Mouse (Mus musculus): Measurements from ENCODE around the gene Cnot11. TPM values are rescaled to one million over a fixed set of nuclear protein-coding genes. Genes with fewer than 3 reads are reported as not detected.

The Cnot11 gene
- polyA plus RNA-seq, 1 experiment from 2014 or later = 29.0 TPM

DNA sequence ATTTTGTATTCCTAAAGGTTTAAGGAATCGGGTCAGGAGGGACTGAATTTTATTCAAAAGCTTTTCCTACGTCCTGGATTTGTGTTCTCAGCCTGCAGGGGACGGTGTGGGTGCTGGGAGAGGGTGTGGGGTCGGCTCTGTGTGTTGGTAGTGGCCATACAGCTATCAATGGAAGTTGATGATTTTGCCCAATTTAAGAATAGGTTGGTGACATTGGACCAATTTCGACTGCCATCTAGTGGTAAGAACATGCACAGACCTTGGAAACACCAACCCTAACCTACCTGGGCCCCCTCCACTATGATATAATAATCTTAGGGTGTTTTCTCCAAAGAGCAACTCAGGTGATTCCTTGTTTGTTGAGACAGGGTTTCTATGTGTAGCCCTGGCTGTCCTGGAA is 12.3 kb upstream of the Cnot11 start:
- Histone ChIP-seq H3K4me1 (ENCODE audit: insufficient read depth) (no peaks in the 10 kb centered on the region), H3K9ac (no peak overlapping the region), H3K27ac (ENCODE audit: low read depth) (no peak overlapping the region), H3K36me3 (ENCODE audit: insufficient read depth) (no peaks in the 10 kb centered on the region), H3K9me3 (ENCODE audit: low read depth, low read length) (no peaks in the 10 kb centered on the region), H3K4me2 (no peak overlapping the region), H3K4me3 (ENCODE audit: low read depth, low read length) (no peak overlapping the region), H3K27me3 (ENCODE audit: insufficient read depth, low read length) (no peaks in the 10 kb centered on the region)
- 26% methylated on average over 5 of the region's 5 CpGs for WGBS
- no peak for ATAC-seq (ENCODE audit: insufficient read depth)
- peak; percentile 79 for TF ChIP-seq CTCF (IDR thresholded peaks at IDR 0.05; ENCODE audit: low read depth)
- peak; percentile 77 for DNase-seq

DNA sequence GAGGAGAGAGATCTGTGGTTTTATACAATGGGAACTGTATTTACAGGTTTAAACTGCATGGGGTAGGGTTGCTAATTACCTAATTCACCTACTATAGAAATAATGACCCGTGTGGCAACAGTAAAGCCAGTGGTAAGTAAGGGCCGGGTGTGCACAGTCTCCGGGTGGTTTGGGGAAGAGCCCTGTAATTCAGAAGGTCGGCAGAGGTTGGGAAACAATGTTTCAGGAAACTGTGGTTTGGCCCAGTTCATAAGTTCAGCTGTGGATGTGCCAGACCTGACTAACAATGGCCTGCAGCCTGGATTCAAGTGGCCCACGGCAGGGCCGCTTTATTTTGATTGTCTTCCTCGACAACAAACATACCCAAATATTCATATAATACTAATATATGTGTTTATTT is 9.0 kb upstream of the Cnot11 start:
- 73% methylated on average over 7 of the region's 7 CpGs for WGBS
- Histone ChIP-seq H3K36me3 (ENCODE audit: insufficient read depth) (no peaks in the 10 kb centered on the region), H3K4me3 (ENCODE audit: low read depth, low read length) (no peak overlapping the region), H3K4me1 (ENCODE audit: insufficient read depth) (no peaks in the 10 kb centered on the region), H3K9ac (no peak overlapping the region), H3K27ac (ENCODE audit: low read depth) (no peak overlapping the region), H3K4me2 (no peak overlapping the region), H3K27me3 (ENCODE audit: insufficient read depth, low read length) (no peaks in the 10 kb centered on the region), H3K9me3 (ENCODE audit: low read depth, low read length) (no peaks in the 10 kb centered on the region)
- no peak for TF ChIP-seq CTCF (IDR thresholded peaks at IDR 0.05; ENCODE audit: low read depth)
- DNase-seq = no peak
- ATAC-seq (ENCODE audit: insufficient read depth) = no peak

DNA sequence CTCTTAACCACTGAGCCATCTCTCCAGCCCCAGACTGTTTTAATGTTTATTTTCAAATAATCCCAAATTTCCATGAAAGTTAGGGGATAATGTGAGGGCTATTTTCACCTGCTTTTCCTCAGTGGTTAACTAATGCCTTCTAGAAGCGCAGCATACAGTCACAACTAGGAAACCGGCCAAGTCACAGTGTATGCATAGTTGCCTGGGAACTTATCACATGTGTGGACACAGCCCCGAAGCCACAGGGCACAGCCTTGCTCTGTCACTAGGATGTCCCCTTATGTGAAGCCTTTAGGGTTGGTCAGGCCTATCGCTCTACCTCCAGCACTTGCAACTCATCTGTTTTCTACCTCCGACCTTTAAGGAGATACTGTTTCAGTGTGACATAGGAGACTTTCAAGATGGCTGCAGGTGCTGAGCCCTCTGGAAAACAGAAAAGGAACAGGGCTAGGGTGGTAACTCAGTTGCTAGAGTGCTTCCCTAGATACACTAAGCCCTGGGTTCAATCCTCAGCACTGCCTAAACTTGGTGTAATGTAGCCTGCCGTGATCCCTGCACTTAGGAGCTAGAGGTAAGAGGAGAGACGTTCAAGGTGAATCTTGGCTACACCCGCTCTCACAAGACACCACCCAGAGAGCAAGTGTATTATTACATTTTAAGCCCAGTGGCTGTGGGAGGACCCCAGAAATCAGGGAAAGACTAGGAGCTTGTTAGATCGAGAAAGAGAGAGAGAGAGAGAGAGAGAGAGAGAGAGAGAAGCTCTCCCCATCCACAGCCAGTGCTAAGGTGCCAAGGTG is 8.2 kb upstream of the Cnot11 start:
- TF ChIP-seq CTCF (IDR thresholded peaks at IDR 0.05; ENCODE audit: low read depth) = no peak
- no peaks in the 10 kb centered on the region for H3K4me1 ChIP-seq (ENCODE audit: insufficient read depth)
- DNase-seq = no peak
- H3K9me3 ChIP-seq (ENCODE audit: low read depth, low read length) = no peaks in the 10 kb centered on the region
- no peak overlapping the region for H3K4me3 ChIP-seq (ENCODE audit: low read depth, low read length)
- no peak for ATAC-seq (ENCODE audit: insufficient read depth)
- no peaks in the 10 kb centered on the region for H3K36me3 ChIP-seq (ENCODE audit: insufficient read depth)
- 77% methylated on average over 9 of the region's 9 CpGs for WGBS
- no peak overlapping the region for H3K4me2 ChIP-seq
- no peak overlapping the region for H3K9ac ChIP-seq
- no peak overlapping the region for H3K27ac ChIP-seq (ENCODE audit: low read depth)
- no peaks in the 10 kb centered on the region for H3K27me3 ChIP-seq (ENCODE audit: insufficient read depth, low read length)

DNA sequence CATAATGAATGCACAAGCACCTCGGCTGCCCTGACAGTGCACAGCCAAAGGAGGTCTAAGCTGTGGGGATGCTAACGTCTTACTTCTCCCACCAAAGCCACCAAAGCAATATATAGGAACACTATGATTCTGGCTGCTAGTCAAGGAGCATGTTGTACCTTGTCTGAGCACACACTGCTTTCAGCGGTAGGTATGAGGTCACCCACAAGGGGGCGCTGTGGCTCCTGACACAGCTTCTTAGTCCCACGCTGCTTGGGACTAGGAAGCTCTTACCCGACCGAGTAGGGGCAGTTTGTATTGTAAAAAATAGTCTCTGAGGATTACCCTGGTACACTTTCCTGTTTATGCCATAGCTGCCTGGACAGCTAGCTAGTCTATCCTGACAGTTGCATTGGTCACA is 7.4 kb upstream of the Cnot11 start:
- ATAC-seq (ENCODE audit: insufficient read depth) (peak; percentile 19; the same call in 1 of the 2 replicates), DNase-seq (peak; percentile 87)
- Histone ChIP-seq H3K27ac (ENCODE audit: low read depth) (no peak overlapping the region), H3K9me3 (ENCODE audit: low read depth, low read length) (no peaks in the 10 kb centered on the region), H3K4me2 (no peak overlapping the region), H3K4me3 (ENCODE audit: low read depth, low read length) (no peak overlapping the region), H3K4me1 (ENCODE audit: insufficient read depth) (no peaks in the 10 kb centered on the region), H3K9ac (no peak overlapping the region), H3K27me3 (ENCODE audit: insufficient read depth, low read length) (no peaks in the 10 kb centered on the region), H3K36me3 (ENCODE audit: insufficient read depth) (no peaks in the 10 kb centered on the region)
- peak; percentile 85 for TF ChIP-seq CTCF (IDR thresholded peaks at IDR 0.05; ENCODE audit: low read depth)
- 8% methylated on average over 7 of the region's 7 CpGs for WGBS

DNA sequence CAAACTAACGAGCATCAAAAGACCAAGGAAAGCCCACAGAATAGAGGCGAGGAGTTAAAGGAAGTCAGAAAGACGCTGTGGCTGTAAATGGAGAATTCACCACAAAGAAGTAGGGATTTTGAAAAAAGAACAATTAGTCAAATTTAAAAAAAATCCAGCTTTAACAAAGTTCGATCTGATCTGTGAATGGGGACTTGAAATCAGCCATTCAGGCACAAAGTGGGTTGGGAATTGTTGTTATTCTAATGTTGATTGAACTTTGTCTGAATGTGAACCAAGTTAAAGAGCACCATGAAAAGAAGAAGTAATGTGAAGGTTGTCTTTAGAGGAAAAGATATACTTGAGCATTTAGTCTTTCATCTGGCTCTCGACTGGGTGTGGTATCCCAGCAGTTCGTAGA is 6.5 kb upstream of the Cnot11 start:
- WGBS = 73% methylated on average over 6 of the region's 6 CpGs
- TF ChIP-seq CTCF (IDR thresholded peaks at IDR 0.05; ENCODE audit: low read depth) = no peak
- Histone ChIP-seq H3K4me1 (ENCODE audit: insufficient read depth) (no peaks in the 10 kb centered on the region), H3K27ac (ENCODE audit: low read depth) (no peak overlapping the region), H3K4me2 (no peak overlapping the region), H3K9ac (no peak overlapping the region), H3K36me3 (ENCODE audit: insufficient read depth) (no peaks in the 10 kb centered on the region), H3K9me3 (ENCODE audit: low read depth, low read length) (no peaks in the 10 kb centered on the region), H3K27me3 (ENCODE audit: insufficient read depth, low read length) (no peaks in the 10 kb centered on the region), H3K4me3 (ENCODE audit: low read depth, low read length) (no peak overlapping the region)
- DNase-seq (no peak), ATAC-seq (ENCODE audit: insufficient read depth) (no peak)

DNA sequence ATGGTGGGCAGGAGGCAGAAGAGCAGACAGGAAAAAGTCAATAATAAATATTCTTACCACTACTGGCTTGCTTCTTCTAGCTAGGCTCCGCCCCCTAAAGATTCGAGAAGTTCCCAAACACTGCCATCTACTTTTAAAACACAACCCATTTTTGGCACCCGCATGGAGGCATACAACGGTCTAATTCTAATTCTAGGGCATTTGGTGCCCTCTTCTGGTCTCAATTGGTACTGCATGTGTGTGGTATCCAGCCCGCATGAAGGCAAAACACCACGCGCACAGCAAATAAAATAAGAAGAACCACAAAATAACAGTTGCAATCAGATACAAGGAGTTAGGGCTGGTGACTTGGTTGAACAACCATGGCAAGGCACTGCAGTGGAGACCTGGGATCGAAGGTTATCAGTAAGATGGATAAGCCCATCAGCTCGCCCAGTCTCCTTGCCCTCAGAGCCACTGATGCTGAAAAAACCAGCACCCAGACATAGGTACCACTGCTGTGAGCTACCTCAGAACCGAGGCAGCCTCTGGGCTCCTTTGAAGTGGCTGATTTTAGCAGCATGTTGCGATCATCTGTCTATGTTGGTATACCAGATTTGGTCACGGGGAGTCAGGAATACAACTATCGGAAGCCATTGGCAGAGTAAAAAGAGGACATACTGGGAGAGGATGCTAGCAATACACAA is 4.4 kb upstream of the Cnot11 start:
- no peak overlapping the region for H3K4me2 ChIP-seq
- peak; percentile 93 for DNase-seq
- 0 out of 2 replicates have a peak, but pooled peaks have one; percentile 11 for ATAC-seq (ENCODE audit: insufficient read depth)
- H3K4me3 ChIP-seq (ENCODE audit: low read depth, low read length) = no peak overlapping the region
- H3K9me3 ChIP-seq (ENCODE audit: low read depth, low read length) = no peaks in the 10 kb centered on the region
- H3K9ac ChIP-seq = no peak overlapping the region
- no peaks in the 10 kb centered on the region for H3K27me3 ChIP-seq (ENCODE audit: insufficient read depth, low read length)
- WGBS = 31% methylated on average over 13 of the region's 13 CpGs
- H3K27ac ChIP-seq (ENCODE audit: low read depth) = no peak overlapping the region
- peak; percentile 90 for TF ChIP-seq CTCF (IDR thresholded peaks at IDR 0.05; ENCODE audit: low read depth)
- H3K36me3 ChIP-seq (ENCODE audit: insufficient read depth) = no peaks in the 10 kb centered on the region
- 0 out of 2 replicates have a peak, but pooled peaks cover 4% of the 10 kb centered on the region for H3K4me1 ChIP-seq (ENCODE audit: insufficient read depth)

DNA sequence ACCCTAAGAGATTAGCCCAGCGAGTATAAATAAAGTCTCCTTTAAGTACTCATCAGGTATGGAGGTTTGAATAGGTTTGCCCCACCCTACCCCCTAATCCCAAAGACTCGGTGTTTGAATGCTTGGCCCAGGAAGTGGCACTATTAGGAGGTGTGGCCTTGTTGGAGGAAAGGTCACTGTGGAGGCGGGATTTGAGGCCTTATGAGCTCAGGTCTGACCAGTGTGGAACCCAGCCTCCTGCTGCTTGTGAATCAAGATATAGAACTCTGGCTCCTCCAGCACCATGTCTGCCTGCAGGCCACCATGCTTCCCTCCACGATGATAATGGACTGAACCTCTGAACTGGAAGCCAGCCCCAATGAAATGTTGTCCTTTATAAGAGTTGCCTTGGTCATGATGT is 3.8 kb upstream of the Cnot11 start:
- no peak for TF ChIP-seq CTCF (IDR thresholded peaks at IDR 0.05; ENCODE audit: low read depth)
- no peak overlapping the region for H3K4me3 ChIP-seq (ENCODE audit: low read depth, low read length)
- no peaks in the 10 kb centered on the region for H3K36me3 ChIP-seq (ENCODE audit: insufficient read depth)
- H3K27ac ChIP-seq (ENCODE audit: low read depth) = no peak overlapping the region
- H3K9me3 ChIP-seq (ENCODE audit: low read depth, low read length) = no peaks in the 10 kb centered on the region
- whole genome bisulfite sequencing = 67% methylated on average over 4 of the region's 4 CpGs
- no peaks in the 10 kb centered on the region for H3K27me3 ChIP-seq (ENCODE audit: insufficient read depth, low read length)
- no peak for DNase-seq
- no peak overlapping the region for H3K4me2 ChIP-seq
- 0 out of 2 replicates have a peak, but pooled peaks cover 4% of the 10 kb centered on the region for H3K4me1 ChIP-seq (ENCODE audit: insufficient read depth)
- H3K9ac ChIP-seq = no peak overlapping the region
- no peak for ATAC-seq (ENCODE audit: insufficient read depth)

Measured in lung, embryonic 14.5 days (tissue).